Mouse (Mus musculus): ENCODE measurements at regions not wholly inside any gene's neighbourhood (a gene's known extent, or its start where the extent isn't known, plus 50 kb on each side); places are given as distances from the start of the nearest gene placed in this dataset.

DNA sequence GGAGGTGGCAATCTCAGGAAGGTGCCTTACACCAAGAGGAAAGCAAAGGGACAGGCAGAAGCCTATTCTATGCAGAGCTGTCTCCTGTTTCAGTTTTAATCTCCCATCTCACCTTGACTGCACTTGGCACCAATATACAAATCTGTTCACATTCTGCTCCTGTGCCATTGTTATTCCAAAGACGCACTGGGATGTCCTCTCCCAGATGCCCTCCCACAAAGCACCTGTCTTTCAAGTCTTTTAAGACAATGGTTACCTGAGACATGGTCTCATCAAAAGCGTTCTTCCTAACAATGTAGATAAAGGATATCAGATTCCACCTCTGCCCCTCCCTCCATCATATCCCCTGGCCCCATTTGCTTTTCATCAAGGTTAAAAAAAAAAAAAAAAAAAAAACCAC, 64.2 kb upstream of the Aldh1a3 start:
- no peak for TF ChIP-seq CTCF (IDR thresholded peaks at IDR 0.05; ENCODE audit: low read depth)
- TF ChIP-seq EP300 (IDR thresholded peaks at IDR 0.05; ENCODE audit: low read depth): no peak

All from heart, postnatal 0 days (tissue).